Mouse (Mus musculus): Measurements from ENCODE around the gene Tmem179.
A peak's percentile ranks its signal among the peaks of the same experiment; 100 is the strongest.

Tmem179 gene

GRCm38 (mm10) chr12:112516697-112517337 is at the start of gene Tmem179:
Gene Tmem179, minus strand, starts transcription at chr12:112516747.
- no peak for DNase-seq

- no peak for DNase-seq
Observed at GRCm38 (mm10) chr12:112563011-112563410, 46.5 kb upstream of the Tmem179 start.

- no peak for DNase-seq
Observed at GRCm38 (mm10) chr12:112562462-112562861, 45.9 kb upstream of the Tmem179 start.

- no peak for DNase-seq
Observed at GRCm38 (mm10) chr12:112561163-112561562, 44.6 kb upstream of the Tmem179 start.

GRCm38 (mm10) chr12:112560176-112560797 is 43.7 kb upstream of the Tmem179 start:
- no peak for DNase-seq

GRCm38 (mm10) chr12:112559671-112560070 is 43.1 kb upstream of the Tmem179 start:
- DNase-seq: no peak

GRCm38 (mm10) chr12:112559231-112559630 is 42.7 kb upstream of the Tmem179 start:
- DNase-seq: no peak

GRCm38 (mm10) chr12:112557219-112557618 is 40.7 kb upstream of the Tmem179 start:
- DNase-seq: no peak

- DNase-seq: no peak
Observed at GRCm38 (mm10) chr12:112556531-112557060, 40.0 kb upstream of the Tmem179 start.

- DNase-seq: no peak
Observed at GRCm38 (mm10) chr12:112554900-112555299, 38.4 kb upstream of the Tmem179 start.

- DNase-seq: no peak
Observed at GRCm38 (mm10) chr12:112552520-112552919, 36.0 kb upstream of the Tmem179 start.

- DNase-seq: peak; percentile 89
Observed at GRCm38 (mm10) chr12:112551861-112552375, 35.4 kb upstream of the Tmem179 start.

- DNase-seq: no peak
Observed at GRCm38 (mm10) chr12:112549287-112549686, 32.7 kb upstream of the Tmem179 start.

- no peak for DNase-seq
Observed at GRCm38 (mm10) chr12:112546110-112546509, 29.6 kb upstream of the Tmem179 start.

GRCm38 (mm10) chr12:112544946-112545701 is 28.6 kb upstream of the Tmem179 start:
- no peak for DNase-seq

- no peak for DNase-seq
Observed at GRCm38 (mm10) chr12:112543941-112544340, 27.4 kb upstream of the Tmem179 start.

GRCm38 (mm10) chr12:112542920-112543300 is 26.4 kb upstream of the Tmem179 start:
- DNase-seq: peak; percentile 77

GRCm38 (mm10) chr12:112542257-112542919 is 25.8 kb upstream of the Tmem179 start:
- DNase-seq: no peak

- DNase-seq: no peak
Observed at GRCm38 (mm10) chr12:112541483-112542091, 25.0 kb upstream of the Tmem179 start.

- no peak for DNase-seq
Observed at GRCm38 (mm10) chr12:112540321-112540720, 23.8 kb upstream of the Tmem179 start.

- DNase-seq: no peak
Observed at GRCm38 (mm10) chr12:112539466-112539965, 23.0 kb upstream of the Tmem179 start.

- DNase-seq: no peak
Observed at GRCm38 (mm10) chr12:112538356-112538755, 21.8 kb upstream of the Tmem179 start.
